Mouse (Mus musculus) cortical plate, adult 2 months (tissue): Measurements from ENCODE around the gene Serp1.

Source experiments
- CTCF ChIP-seq: fragments of 200-500 bp; IDR thresholded peaks from 2 replicates; pipeline ENCODE4 v1.5.1; 2011; ENCODE audit warnings: mild to moderate bottlenecking, control low read depth, low read length; ENCODE audit not compliant: insufficient read depth; ENCODE audit errors: extremely low read depth
- POLR2A ChIP-seq: fragments of 200-500 bp; IDR thresholded peaks from 2 replicates; pipeline ENCODE4 v1.6.1; 2011; ENCODE audit warnings: mild to moderate bottlenecking, low read length, control low read depth; ENCODE audit not compliant: insufficient read depth; ENCODE audit errors: extremely low read depth

- TF ChIP-seq CTCF (no peak), POLR2A (no peak)
Observed at GRCm38 (mm10) chr3:58515947-58516601, 9.6 kb downstream of the Serp1 start.
